In the genomic region with DNA sequence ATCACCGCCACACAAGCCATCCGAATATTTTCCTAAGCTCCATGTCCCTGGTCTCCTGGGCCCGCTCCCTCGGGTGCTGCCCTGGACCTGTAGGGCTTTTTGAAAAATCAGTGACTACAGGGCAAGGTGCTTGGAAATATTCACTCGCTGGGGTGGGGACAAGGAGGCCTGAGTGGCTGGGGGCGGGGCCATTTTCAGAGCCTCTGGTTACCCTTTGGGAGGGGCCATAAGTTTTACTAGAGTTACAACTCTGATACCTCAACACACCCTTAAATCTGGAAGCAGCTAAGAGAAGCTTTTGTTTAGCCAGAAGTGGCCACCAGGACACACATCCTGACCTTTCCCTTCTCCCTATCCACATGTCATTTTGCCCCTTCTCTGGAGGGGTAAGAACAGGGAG, we compare ENCODE assay signal across 9 mouse cellular contexts. TPM values are rescaled to one million over a fixed set of nuclear protein-coding genes. Genes with fewer than 3 reads are reported as not detected.
DNase-seq lines count a peak whose midpoint lies in the region; ATAC-seq and TF ChIP-seq lines count a peak whose summit lies in the region.
"Had no signal": no experiment of that assay in that cellular context is flagged by ENCODE, and none has a peak within 500 bp of the region (broad histone marks: within the 10 kb centered on the region; RNA-seq: fewer than 3 reads in every experiment).

No protein-coding gene starts in this region.

- peak overlapping the region; percentile 90 for H3K4me2 ChIP-seq in liver, embryonic 15.5 days
- H3K4me2 ChIP-seq in stomach, embryonic 15.5 days = peak overlapping the region; percentile 73; the same call in 1 of the 2 replicates

- TF ChIP-seq CTCF in lung, adult 2 months (IDR thresholded peaks at IDR 0.05; ENCODE audit: insufficient read depth, low read length) = no peak

- H3K27ac ChIP-seq in hindbrain, embryonic 10.5 days = peak overlapping the region; percentile 100
- peak overlapping the region; percentile 48; the same call in 1 of the 2 replicates for H3K27ac ChIP-seq in liver, embryonic 15.5 days (replicated peaks)
- H3K27ac ChIP-seq in stomach, embryonic 15.5 days = peak overlapping the region; percentile 37; the same call in 1 of the 2 replicates

- peak overlapping the region; percentile 72 for H3K4me3 ChIP-seq in lung, adult 2 months (replicated peaks; ENCODE audit: extremely low read depth, low read depth, low read length)
- H3K4me3 ChIP-seq in hindbrain, embryonic 10.5 days = peak overlapping the region; percentile 96
- H3K4me3 ChIP-seq in liver, embryonic 15.5 days (replicated peaks) = peak overlapping the region; percentile 60
- peak overlapping the region; percentile 25 for H3K4me3 ChIP-seq in stomach, embryonic 15.5 days (replicated peaks)

- no peaks in the 10 kb centered on the region for H3K27me3 ChIP-seq in hindbrain, embryonic 10.5 days (ENCODE audit: insufficient read depth, poor library complexity, severe bottlenecking)
- peaks cover 26% of the 10 kb centered on the region for H3K27me3 ChIP-seq in liver, embryonic 15.5 days
- no peaks in the 10 kb centered on the region for H3K27me3 ChIP-seq in stomach, embryonic 15.5 days (replicated peaks)

- peaks cover 7% of the 10 kb centered on the region; the same call in 1 of the 2 replicates for H3K4me1 ChIP-seq in lung, adult 2 months (ENCODE audit: control insufficient read depth, insufficient read depth, low read length)
- peaks cover 83% of the 10 kb centered on the region for H3K4me1 ChIP-seq in hindbrain, embryonic 10.5 days (replicated peaks)
- H3K4me1 ChIP-seq in liver, embryonic 15.5 days (replicated peaks) = peaks cover 46% of the 10 kb centered on the region
- H3K4me1 ChIP-seq in stomach, embryonic 15.5 days = peaks cover 62% of the 10 kb centered on the region

- DNase-seq in lung, adult 2 months = no peak
- no peak for DNase-seq in lung, postnatal 14 days
- peak; percentile 20 for DNase-seq in hindbrain, embryonic 10.5 days (ENCODE audit: low spot score)
- DNase-seq in gastrocnemius, adult 8-10 months (ENCODE audit: low spot score in 2 of 2) = no peak
- no peak for DNase-seq in testis, postnatal 10 days (ENCODE audit: low spot score)
- no peak for DNase-seq in urinary bladder, adult 18-20 months (ENCODE audit: low spot score in 2 of 2)

- peak; percentile 7; the same call in 1 of the 2 replicates for ATAC-seq in liver, embryonic 15.5 days (ENCODE audit: insufficient read depth)
- no peak for ATAC-seq in stomach, embryonic 15.5 days (ENCODE audit: insufficient read depth, low FRiP score, low read depth)
- ATAC-seq: activated CD4-positive, CD25-positive, alpha-beta regulatory T cell, adult 4 months had no signal

- H3K9me3 ChIP-seq in hindbrain, embryonic 10.5 days = no peaks in the 10 kb centered on the region
- no peaks in the 10 kb centered on the region for H3K9me3 ChIP-seq in liver, embryonic 15.5 days (replicated peaks)
- H3K9me3 ChIP-seq in stomach, embryonic 15.5 days = no peaks in the 10 kb centered on the region

- peak overlapping the region; percentile 46; the same call in 1 of the 2 replicates for H3K9ac ChIP-seq in liver, embryonic 15.5 days
- no peak overlapping the region for H3K9ac ChIP-seq in stomach, embryonic 15.5 days

- H3K36me3 ChIP-seq in hindbrain, embryonic 10.5 days = peaks cover 72% of the 10 kb centered on the region
- no peaks in the 10 kb centered on the region for H3K36me3 ChIP-seq in liver, embryonic 15.5 days (replicated peaks)
- peaks cover 26% of the 10 kb centered on the region for H3K36me3 ChIP-seq in stomach, embryonic 15.5 days

- no peak for TF ChIP-seq POLR2A in lung, adult 2 months (IDR thresholded peaks at IDR 0.05; ENCODE audit: borderline replicate concordance, extremely low read depth, low read depth, low read length)

- 72% methylated on average over 6 of the region's 6 CpGs for WGBS in lung, adult 2 months
- WGBS in hindbrain, embryonic 10.5 days = 57% methylated on average over 6 of the region's 6 CpGs
- WGBS in liver, embryonic 15.5 days (ENCODE audit: insufficient replicate concordance) = 69% methylated on average over 6 of the region's 6 CpGs
- 74% methylated on average over 6 of the region's 6 CpGs for WGBS in stomach, embryonic 15.5 days

RNA-seq across cellular contexts. Expression of a gene that starts 5.0 kb away (rescaled TPM):
- 0.53 and 0.84 TPM in 2 replicates for polyA plus RNA-seq in lung, adult 2 months (2012; rRNA removed)
- polyA plus RNA-seq in hindbrain, embryonic 10.5 days (2016; fragmentation: Nextera tagmentation; extraction: Ambion mirVana) = 30.7 and 31.0 TPM in 2 replicates
- polyA plus RNA-seq in liver, embryonic 15.5 days (2015; fragmentation: Nextera tagmentation; extraction: Ambion mirVana) = 0.60 and 0.67 TPM in 2 replicates
- polyA plus RNA-seq in stomach, embryonic 15.5 days (2015; fragmentation: Nextera tagmentation; extraction: Ambion mirVana) = 11.9 and 12.1 TPM in 2 replicates
- total RNA-seq in gastrocnemius, adult 8-10 months (2022) = under 1 TPM; 0.07 to 0.31 (median 0.15) TPM

RNA-seq across cellular contexts. Expression of a gene that starts 11.0 kb away (rescaled TPM):
- polyA plus RNA-seq in lung, adult 2 months (2012; rRNA removed) = 53.0 and 105 TPM in 2 replicates
- polyA plus RNA-seq in hindbrain, embryonic 10.5 days (2016; fragmentation: Nextera tagmentation; extraction: Ambion mirVana) = 2.1 and 2.9 TPM in 2 replicates
- 0.53 TPM in 1 of 2 replicates, not detected in the other for polyA plus RNA-seq in liver, embryonic 15.5 days (2015; fragmentation: Nextera tagmentation; extraction: Ambion mirVana)
- polyA plus RNA-seq in stomach, embryonic 15.5 days (2015; fragmentation: Nextera tagmentation; extraction: Ambion mirVana) = 86.9 and 90.6 TPM in 2 replicates
- not detected for total RNA-seq in gastrocnemius, adult 8-10 months (2022)
- polyA plus RNA-seq: activated CD4-positive, CD25-positive, alpha-beta regulatory T cell, adult 4 months had no signal

RNA-seq across cellular contexts. Expression of a gene that starts 15.7 kb away (rescaled TPM):
- polyA plus RNA-seq in lung, adult 2 months (2012; rRNA removed) = 116 and 135 TPM in 2 replicates
- polyA plus RNA-seq in hindbrain, embryonic 10.5 days (2016; fragmentation: Nextera tagmentation; extraction: Ambion mirVana) = 173 and 180 TPM in 2 replicates
- polyA plus RNA-seq in liver, embryonic 15.5 days (2015; fragmentation: Nextera tagmentation; extraction: Ambion mirVana) = 104 and 112 TPM in 2 replicates
- 193 and 198 TPM in 2 replicates for polyA plus RNA-seq in stomach, embryonic 15.5 days (2015; fragmentation: Nextera tagmentation; extraction: Ambion mirVana)
- total RNA-seq in gastrocnemius, adult 8-10 months (2022) = 10 to 100 TPM; 83.0 to 95.4 (median 86.1) TPM

RNA-seq across cellular contexts. Expression of a gene that starts 16.4 kb away (rescaled TPM):
- polyA plus RNA-seq in lung, adult 2 months (2012; rRNA removed) = 47.0 and 52.6 TPM in 2 replicates
- 69.0 and 72.5 TPM in 2 replicates for polyA plus RNA-seq in hindbrain, embryonic 10.5 days (2016; fragmentation: Nextera tagmentation; extraction: Ambion mirVana)
- 19.8 and 20.4 TPM in 2 replicates for polyA plus RNA-seq in liver, embryonic 15.5 days (2015; fragmentation: Nextera tagmentation; extraction: Ambion mirVana)
- 40.2 and 40.9 TPM in 2 replicates for polyA plus RNA-seq in stomach, embryonic 15.5 days (2015; fragmentation: Nextera tagmentation; extraction: Ambion mirVana)
- 100 to 1,000 TPM in 1 of 4 experiments, 10 to 100 TPM in 3; 91.9 to 112 (median 94.6) TPM for total RNA-seq in gastrocnemius, adult 8-10 months (2022)

RNA-seq across cellular contexts. Expression of a gene that starts 27.4 kb away (rescaled TPM):
- 257 and 302 TPM in 2 replicates for polyA plus RNA-seq in lung, adult 2 months (2012; rRNA removed)
- 13.4 and 24.0 TPM in 2 replicates for polyA plus RNA-seq in hindbrain, embryonic 10.5 days (2016; fragmentation: Nextera tagmentation; extraction: Ambion mirVana)
- 133 and 142 TPM in 2 replicates for polyA plus RNA-seq in liver, embryonic 15.5 days (2015; fragmentation: Nextera tagmentation; extraction: Ambion mirVana)
- polyA plus RNA-seq in stomach, embryonic 15.5 days (2015; fragmentation: Nextera tagmentation; extraction: Ambion mirVana) = 179 and 214 TPM in 2 replicates
- 10 to 100 TPM; 59.0 to 76.0 (median 67.8) TPM for total RNA-seq in gastrocnemius, adult 8-10 months (2022)

Comparison
In these comparisons a context has a peak if more than half of its experiments do, and no peak if none do; other contexts are left out.
1. H3K4me3 ChIP-seq: peak in every context shown above with its lines; median percentile 96 in hindbrain, embryonic 10.5 days; 72 in lung, adult 2 months; 60 in liver, embryonic 15.5 days; 25 in stomach, embryonic 15.5 days.
2. H3K27ac ChIP-seq: peak in every context shown above with its lines; median percentile 100 in hindbrain, embryonic 10.5 days; 48 in liver, embryonic 15.5 days; 37 in stomach, embryonic 15.5 days.
3. RNA of a gene that starts 11.0 kb away (polyA plus RNA-seq): 53.0 to 105 TPM in lung, adult 2 months and 86.9 to 90.6 TPM in stomach, embryonic 15.5 days; 2.1 to 2.9 TPM in hindbrain, embryonic 10.5 days and 0.53 TPM in liver, embryonic 15.5 days; every median in the first group is over 10 times any median in the second.